Mouse (Mus musculus): ENCODE results near the gene Jmjd1c.

Jmjd1c gene

DNA sequence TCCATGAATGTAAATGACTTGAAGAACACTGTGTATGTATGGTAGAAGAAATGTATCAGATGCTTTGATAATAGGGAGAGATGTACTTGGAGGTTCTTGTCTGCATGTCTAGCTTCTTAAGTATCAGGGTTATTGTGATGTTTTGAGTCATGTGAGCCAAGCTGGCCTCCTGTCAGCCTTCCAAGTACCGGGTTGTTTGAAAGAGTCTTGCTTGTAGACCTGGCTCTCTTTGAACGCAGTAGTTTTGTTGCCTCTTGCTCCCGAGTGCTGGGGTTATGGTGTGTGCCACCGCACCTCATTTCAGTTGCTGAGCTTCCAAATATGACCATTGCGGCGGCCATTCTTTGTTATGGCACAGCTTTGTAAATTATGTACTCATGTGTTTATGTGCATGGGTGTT is 154.9 kb downstream of the Jmjd1c start:
- DNase-seq: no peak

DNA sequence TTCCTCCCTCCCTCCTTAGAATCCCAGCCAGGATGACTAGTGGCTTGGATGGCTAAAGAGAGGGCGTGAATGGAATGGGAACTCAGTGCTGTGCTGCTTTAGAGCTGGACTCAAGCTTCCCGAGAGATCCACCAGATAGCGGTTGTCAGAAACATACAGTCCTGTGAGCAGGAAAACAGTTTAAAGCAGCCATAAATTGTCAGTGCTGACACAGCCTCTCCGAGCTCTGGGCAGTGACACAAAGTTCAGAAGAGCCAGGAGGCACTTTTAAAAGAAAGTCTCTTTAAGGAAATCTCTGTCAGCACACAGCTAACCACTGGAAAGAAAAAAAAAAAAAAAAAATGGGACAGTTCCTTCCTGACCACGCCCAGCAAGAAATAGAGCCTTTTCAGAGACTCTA is 156.4 kb downstream of the Jmjd1c start:
- no peak for DNase-seq

DNA sequence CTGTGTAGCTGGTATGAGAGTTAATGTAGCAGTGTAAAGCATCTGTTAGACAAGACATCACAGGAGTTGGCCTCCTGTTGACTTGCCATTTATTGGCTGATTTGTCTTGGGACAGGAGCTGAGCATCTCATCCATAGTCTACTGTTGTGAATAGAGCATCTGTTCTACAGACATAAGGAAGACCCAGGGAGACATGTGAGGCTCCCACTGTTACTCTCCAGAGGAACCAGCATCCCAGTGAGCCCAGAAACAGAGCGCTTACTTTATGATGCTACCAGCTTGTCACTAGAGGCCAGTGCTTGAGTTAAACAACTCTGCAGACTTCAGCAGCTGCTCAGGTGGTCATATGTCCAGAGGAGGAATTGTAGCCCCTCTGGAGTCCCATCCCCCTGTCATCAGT is 157.2 kb downstream of the Jmjd1c start:
- no peak for DNase-seq

DNA sequence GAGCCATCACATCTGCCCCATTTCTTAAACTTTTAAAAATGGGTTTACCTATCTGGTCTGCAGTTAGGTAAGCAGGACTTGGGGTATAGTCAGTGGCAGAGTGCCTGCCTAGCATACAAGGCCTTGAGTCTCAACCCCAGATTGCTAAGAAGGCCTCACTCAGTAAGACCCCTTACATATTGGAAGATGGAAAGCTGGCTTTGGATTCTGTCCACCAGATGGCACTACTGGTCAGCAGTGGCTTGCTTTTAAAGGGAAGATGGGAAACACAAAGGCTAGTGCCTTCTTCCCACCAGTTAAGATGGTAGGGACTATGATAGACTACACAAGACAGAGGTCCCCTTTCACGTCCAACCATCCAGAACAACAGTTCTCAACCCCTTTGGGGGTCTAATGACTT is 168.9 kb downstream of the Jmjd1c start:
- peak; percentile 18 to 37 for DNase-seq

DNA sequence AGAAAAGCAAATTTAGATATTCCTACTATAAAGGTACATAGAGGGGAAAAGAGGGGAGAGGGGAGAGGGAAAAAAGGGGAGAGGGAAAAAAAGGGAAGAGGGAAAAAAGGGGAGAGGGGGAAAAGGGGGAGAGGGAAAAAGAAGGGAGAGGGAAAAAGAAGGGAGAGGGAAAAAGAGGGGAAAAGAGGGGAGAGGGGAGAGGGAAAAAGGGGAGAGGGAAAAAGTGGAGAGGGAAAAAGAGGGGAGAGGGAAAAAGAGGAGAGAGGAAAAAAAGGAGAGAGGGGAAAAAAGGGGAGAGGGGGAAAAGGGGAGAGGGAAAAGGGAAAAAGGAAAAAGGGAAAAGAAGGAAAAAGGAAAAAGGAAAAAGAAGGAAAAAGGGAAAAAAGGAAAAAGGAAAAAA is 180.0 kb downstream of the Jmjd1c start:
- DNase-seq: no peak

DNA sequence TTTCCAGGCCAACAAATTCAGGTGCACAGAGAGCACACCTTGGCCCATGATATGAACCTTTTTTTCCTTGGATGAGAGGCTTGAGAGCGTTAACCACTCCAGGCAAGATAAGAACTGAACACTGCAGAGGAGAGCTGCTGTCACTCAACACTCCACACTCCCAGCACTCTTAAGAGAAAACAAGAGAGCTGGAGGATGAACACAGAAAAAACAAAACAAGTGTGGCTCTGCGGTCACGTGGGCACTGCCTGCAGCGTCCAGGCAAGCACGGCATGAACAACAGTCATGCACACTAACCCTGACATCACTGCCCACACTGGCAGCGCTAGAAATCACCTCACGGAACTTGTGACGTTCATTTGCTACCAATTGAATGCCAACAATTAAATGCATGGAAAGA is 185.9 kb downstream of the Jmjd1c start:
- DNase-seq: no peak

DNA sequence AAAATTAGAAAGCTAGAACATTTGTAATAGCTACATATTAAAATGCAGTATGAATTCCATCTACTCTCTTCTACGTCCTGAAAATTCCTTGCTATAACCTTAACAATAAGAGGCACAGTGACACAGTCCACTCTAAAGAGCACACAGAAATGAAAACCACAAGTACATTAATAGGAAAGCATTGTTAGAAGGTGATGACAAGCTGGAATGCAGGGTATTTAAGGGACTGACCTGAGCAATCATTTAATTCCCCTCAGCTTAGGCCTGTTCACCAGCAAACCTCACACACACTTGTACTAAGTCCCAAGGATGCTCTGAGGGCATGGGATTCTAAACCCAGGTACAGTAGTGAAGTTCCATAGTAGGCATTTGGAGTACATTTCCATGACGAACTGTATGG is 186.6 kb downstream of the Jmjd1c start:
- DNase-seq: no peak

DNA sequence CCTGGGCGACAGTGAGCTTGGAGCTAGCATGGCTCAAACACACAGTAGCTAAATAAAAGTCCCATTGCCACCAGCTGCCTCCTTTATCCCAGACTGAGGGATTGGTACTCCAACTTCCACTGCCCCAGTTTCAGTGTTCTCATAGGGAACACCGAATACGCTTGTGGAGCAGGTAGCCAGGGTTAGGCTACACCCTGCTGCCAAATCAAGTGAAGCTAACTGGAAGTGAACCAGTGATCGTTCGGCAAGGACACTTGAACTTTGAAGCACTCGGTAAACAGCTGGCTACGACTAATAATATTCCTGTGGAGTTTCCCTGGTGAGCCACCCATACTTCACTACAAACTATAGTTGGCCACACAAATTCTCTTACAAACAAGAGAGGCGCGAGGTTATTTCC is 187.6 kb downstream of the Jmjd1c start:
- no peak for DNase-seq

DNA sequence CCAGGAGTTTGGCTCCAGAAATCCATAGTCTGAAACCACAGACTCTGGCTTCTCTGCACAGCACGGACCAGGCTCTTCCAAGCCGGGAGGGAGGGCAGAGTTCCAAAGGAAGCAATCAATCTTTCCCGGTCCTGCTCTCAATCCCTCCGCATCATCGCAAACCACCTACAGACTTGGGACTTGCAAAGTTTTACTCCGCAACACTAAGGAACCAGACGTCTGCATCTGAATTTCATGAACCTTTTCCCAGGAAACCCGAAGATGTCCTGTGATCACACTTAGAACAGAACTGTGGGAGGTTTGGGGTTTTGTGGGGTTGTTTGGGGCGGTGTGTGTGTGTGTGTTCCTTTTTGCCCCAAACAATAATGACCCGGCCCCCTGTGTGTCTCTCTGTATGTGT is 188.4 kb downstream of the Jmjd1c start:
- DNase-seq: peak; percentile 14 to 16

DNA sequence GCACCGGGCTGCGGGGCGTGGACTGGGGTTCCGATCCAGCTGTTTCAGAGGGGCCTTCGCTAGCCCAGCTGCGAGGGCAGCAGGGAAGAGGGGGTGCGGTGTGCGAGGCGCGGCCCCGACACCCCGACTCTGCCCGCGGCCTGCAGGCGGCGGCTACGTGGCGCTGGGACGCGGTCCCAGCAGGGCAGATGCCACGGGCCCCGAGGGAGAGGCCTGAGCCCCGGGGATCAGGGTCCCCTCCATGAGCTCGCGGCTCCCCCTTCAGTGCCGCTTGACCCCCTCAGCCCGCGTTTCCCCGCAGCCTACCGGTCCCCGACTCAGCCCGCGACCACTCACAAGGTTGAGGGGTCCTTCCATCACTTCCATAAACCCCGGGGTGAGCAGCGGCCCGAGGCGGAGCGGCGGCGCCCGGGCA is 188.8 kb downstream of the Jmjd1c start:
- DNase-seq: peak in 1 of 2 experiments; percentile 48

DNA sequence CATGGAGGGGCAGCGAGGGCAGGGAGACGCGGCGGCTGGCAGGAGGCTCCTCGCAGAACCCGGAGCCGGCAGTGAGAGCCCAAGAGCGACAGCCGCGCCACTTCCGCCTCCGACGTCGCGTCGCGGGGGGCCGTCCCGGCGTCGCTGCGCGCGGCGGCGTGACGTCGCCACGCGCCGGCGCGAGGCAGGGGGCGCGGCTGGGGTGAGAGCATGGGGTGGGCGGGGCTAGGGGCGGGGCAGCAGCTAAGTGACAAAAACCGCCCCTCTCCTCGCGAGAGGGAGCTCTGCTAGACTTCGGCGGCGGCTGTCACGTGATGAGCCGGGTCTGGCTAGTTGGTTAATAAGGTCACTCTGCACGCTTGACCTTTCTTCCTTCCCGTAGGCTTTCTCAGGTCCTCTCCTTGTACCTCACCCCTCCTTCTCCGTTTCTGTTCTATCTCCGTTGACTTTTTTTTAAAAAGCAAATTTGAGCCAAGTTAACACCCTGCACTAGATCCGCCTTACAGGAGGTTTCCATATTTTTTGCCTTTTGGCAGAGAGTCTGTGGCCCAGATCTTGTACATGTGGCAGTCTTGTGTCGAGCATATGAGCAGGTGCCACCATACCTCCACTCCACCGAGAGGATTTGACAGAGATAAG is 189.4 kb downstream of the Jmjd1c start, which contains the start of gene Nrbf2:
TSS of gene Nrbf2 (minus strand) at position 130 of the 639 bp plus-strand sequence.
- peak; percentile 77 to 87 for DNase-seq

DNA sequence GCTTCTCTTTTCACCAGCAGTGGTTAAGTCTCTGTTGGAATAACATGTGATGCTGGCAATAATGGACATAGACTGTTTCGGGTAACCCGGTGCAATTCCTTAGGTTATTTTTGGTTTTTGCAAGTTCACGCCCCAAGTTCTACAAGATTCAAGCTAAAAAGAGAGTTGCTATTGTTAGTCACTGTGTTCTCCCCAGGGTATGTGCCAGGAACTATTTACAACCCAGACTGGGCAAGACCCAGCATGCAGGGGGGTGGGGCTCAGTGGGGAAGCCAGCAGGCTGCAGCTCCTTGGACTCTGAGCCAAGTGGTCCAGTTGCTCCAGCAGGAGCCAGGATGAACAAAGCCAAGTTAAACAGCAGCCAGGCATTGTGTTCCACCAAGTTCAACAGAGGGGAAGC is 192.0 kb downstream of the Jmjd1c start:
- DNase-seq: peak; percentile 19 to 29

DNA sequence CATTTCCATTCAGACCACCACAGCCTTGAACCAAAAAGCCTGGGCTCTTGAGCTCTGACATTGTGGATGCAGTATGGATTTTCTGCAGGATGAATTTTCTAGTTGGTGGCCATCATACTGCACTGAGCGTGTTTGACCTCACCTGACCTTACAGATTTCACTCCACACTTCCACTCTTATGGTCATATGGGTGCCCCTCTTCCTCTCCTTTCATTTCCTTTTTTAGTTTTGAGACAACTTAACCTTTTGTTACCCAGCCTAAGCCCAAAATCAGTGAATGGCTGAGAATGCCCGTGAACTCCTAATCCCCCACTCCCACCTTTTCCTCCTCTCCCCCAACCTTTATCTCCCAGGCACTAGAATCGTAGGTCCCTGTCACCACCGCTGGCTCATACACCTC is 194.7 kb downstream of the Jmjd1c start:
- no peak for DNase-seq

DNA sequence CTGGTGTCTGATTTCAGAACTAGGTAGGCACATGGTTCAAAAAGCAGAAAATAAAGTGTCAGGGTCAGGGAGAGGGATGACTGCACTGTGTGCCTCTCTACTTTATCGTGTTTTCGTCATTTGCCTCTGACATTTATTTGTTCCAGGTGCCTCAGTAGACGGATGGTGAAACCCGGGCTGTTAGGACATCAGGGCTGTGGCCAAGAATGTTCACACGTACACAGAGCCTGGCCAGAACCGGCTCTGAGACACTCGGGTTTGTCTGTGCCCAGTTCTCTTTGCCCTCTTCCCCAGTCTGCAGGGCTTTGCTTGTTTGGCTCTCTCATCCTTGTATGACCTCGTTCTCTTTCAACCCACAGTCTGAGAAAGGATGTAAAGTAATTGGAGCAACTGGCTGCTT is 195.2 kb downstream of the Jmjd1c start:
- no peak for DNase-seq

DNA sequence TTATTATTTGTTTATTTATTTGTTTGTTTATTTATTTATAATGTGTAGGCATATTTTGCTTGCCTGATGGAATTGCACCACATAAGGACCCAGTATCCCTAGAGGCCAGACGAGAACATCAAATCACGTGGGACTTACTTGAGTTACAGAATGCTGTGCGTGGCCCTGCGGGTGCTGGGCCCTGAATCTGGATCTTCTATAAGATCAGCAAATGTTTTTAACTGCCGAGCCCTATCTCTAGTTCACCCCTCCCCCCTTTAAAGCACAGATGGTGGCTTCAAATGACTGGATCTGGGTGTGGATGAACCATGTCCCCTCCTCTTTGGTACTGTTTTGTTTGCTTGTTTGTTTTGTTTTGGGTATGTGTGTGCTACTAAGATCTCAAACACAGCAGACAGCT is 199.4 kb downstream of the Jmjd1c start:
- DNase-seq: no peak

DNA sequence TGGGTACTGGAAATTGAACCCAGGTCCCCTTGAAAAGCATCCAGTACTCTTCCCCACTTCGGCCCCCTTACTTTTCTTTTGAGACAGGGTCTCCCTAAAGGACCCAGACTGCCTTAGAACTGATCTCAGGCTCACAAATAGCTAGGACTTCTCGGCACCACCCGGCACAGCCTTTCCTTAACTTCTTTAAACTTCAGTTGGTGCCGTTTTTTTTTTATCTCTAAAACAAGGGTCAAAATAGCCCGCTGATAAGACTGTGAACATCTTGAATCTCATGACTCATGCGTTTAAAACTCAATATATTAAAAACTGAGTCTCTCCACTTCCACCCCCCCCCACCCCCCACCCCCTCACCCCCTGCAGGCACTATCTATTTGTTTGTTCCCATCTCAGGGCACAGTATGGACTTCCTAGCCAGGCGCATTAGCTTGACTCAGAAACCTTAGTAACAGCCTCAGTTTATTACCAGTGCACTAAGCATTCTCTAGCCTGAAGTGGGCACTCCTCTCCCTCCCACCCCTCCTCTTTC is 200.1 kb downstream of the Jmjd1c start:
- no peak for DNase-seq

DNA sequence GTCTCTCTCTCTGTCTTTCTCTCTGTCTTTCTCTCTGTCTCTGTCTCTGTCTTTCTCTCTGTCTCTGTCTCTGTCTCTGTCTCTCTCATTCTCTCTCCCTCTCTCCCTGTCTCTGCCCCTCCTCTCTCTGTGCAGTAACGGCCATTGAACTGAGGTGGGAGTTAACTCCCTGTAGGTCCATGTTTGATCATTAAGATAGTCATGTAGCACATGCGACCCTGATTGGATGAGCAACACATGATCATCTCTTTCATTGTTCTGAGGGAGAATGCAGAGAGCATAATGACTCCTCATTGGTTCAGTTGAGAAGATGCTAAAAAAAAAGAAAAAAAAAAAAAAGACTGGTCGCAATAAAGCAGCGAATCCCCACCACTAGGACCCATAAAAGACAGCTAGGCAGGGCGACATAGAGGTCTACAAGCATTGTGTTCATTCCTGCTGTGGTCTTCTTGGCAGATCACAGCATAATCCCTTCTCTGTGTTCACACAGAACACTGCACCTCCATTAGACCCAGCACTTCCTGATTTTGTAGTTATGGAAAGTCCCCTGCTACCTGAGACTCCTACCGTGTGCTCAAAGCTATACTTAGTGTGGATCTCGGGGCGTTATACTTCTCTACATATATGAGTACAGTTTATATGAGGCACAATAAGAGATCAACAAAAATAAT is 200.7 kb downstream of the Jmjd1c start:
- DNase-seq: no peak

DNA sequence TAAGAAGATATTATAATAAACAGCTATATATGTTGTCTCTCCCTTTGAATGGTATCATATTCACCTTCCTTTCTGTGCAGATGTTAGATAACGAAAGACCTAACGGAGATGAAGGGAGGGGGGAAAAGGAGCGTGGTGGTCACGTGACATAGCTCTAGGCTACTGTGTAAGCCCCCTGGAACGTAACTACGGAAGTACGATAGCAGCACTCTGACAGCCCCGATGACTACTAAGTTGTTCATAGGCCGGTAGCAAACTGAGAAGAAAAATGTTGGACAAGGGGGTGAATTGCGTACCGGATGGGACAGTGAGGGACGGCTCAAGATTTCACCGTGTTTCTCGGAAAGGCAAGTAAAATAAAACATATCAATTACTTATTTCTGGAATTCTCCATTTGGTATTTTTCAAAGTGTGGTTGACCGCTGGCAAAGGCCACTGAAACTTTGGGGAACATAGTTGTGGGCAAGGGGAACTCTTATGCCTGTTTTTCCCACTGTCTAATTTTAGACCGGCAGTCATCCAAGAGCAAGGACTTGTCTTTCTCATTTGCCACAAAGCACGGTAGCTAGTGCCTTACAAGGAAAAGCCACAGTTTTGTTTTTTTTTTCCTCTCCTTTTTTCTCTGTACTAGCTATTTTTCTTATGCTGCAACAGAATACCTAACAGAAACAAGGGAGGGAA is 201.4 kb downstream of the Jmjd1c start:
- no peak for DNase-seq

DNA sequence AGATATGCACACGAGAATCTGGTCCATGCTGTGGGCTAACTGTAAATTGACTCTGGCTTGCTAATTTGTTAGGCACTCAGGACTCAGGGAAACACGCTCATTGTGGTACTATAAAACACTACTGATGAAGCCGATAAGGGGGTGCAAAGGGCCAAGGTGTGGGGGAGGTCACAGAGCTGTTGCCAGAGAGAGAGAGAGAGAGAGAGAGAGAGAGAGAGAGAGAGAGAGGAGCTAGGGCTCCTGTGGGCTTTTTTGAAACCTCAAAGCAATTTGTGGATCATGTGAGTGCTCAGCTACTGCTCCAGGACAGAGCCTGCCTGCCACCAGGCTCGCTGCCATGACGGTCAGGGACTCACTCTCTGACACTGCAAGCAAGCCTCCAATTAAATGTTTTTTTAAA is 202.9 kb downstream of the Jmjd1c start:
- DNase-seq: no peak

DNA sequence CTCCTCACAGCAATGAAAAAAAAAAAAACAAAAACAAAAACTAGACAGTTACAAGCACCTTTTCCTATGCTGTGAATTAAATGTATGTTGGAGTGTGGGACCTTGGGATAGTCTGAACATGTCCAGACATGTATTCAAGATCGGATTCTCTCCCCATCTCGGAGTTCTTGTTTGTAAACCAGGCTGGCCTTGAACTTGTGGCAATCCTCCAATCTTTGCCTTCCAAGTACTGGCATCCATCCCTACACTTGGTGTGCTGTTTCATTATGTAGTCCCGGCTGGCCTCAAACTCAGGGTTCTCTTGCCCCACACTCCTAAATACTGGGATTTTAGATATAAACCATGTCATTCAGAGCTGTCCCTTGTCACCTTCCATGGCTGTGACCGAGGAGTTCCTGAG is 203.4 kb downstream of the Jmjd1c start:
- DNase-seq: no peak

DNA sequence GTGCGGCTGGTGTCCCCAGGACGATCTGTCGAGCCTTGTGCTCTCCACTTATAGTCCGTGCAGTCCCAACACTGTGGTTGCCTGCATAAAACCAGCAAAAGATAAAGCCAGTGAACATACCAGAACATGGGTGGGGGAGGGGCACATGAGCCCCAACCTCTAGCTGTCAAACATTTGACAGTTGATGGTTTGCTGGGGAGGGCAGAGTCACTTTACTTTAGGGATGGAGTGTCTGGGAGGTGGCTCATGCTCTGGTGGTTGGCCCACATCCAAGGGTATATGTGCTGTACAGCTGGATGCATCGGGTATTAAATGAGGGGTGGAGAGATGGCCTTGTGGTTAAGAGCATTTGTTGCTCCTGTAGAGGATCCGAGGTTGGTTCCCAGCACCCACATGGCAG is 205.1 kb downstream of the Jmjd1c start:
- DNase-seq: no peak

DNA sequence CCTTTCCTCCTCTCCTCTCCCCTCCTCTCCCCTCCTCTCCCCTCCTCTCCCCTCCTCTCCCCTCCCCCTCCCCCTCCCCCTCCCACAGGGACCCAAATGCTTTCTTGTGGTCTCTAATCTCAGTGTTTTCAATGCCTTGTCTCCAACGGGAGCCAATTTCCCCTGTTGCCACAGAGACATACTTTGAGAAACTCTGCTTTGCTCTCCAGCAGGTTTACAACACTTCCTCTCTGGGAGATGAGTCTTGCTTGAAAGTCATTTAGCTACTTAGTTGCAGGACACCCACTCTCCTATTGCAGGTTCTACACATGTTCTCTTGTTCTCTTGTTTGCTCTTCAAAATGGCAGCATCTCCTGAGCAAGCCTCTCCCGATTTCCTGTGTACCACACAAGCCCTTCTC is 206.4 kb downstream of the Jmjd1c start:
- DNase-seq: no peak

Measured in cerebellum, postnatal 36 days (tissue).